Mouse (Mus musculus) G1E (cell line): ENCODE data around the gene Brinp3. TPM values are rescaled to one million over a fixed set of nuclear protein-coding genes. Genes with fewer than 3 reads are reported as not detected.

Source experiments
- ATAC-seq: 2 replicates; pipeline ENCODE4 v1.8.0; 2016; ENCODE audit warnings: mild to moderate bottlenecking; ENCODE audit not compliant: insufficient number of reproducible peaks, poor library complexity, low FRiP score, severe bottlenecking; ENCODE audit errors: extremely low read depth
- DNase-seq: peaks from one replicate; pipeline ENCODE4 v3.0.0; 2012; ENCODE audit warnings: low spot score
- H3K27me3 ChIP-seq: 2 replicates; pipeline ENCODE4 v1.6.1; 2012; ENCODE audit warnings: mild to moderate bottlenecking, low read length, inconsistent platforms; ENCODE audit not compliant: insufficient read depth
- H3K36me3 ChIP-seq: replicated peaks from 2 replicates; pipeline ENCODE3; 2012; ENCODE audit warnings: mild to moderate bottlenecking, inconsistent platforms
- H3K4me1 ChIP-seq: 2 replicates; pipeline ENCODE4 v1.6.1; 2012; ENCODE audit warnings: low read depth, low read length, inconsistent platforms, mixed read lengths; ENCODE audit not compliant: insufficient read depth
- H3K4me3 ChIP-seq: 2 replicates; pipeline ENCODE4 v1.5.1; 2012; ENCODE audit warnings: low read depth, mild to moderate bottlenecking, inconsistent platforms, low read length, moderate library complexity, mixed read lengths
- H3K9me3 ChIP-seq: replicated peaks from 2 replicates; pipeline ENCODE4 v1.6.1; 2012; ENCODE audit warnings: inconsistent platforms
- CTCF ChIP-seq: IDR thresholded peaks from 2 replicates; pipeline ENCODE4 v1.5.1; 2012; ENCODE audit warnings: low read depth, low read length, inconsistent platforms, mixed read lengths
- GATA1 ChIP-seq: IDR thresholded peaks from 2 replicates; pipeline ENCODE4 v1.6.1; 2012; ENCODE audit warnings: borderline replicate concordance, low read length, inconsistent platforms, mixed read lengths
- GATA2 ChIP-seq: IDR thresholded peaks from 2 replicates; pipeline ENCODE4 v1.6.1; 2012; ENCODE audit warnings: low read depth, low read length, inconsistent platforms, borderline replicate concordance
- POLR2AphosphoS5 ChIP-seq: IDR thresholded peaks from 2 replicates; pipeline ENCODE4 v1.6.1; 2012; ENCODE audit warnings: low read depth, low read length, inconsistent platforms; ENCODE audit not compliant: insufficient replicate concordance
- TAL1 ChIP-seq: conservative IDR thresholded peaks from 2 replicates; pipeline ENCODE4 v1.6.1; 2012; ENCODE audit warnings: low read depth, low read length, inconsistent platforms, mixed read lengths
- polyA plus RNA-seq: library from polyadenylated mRNA; stranded (reverse); fragments of >175 nt; gene quantifications from 2 replicates; pipeline ENCODE4 v1.2.3, GENCODE M21; 2012
- total RNA-seq, 2 experiments: library from RNA; stranded (forward) in 1 of 2; stranded (reverse) in 1 of 2; fragments of 200-1000 nt in 1 of 2; fragments of >200 nt in 1 of 2; fragmentation: Nextera tagmentation in 1 of 2; gene quantifications; 2 replicates each; pipeline ENCODE4 v1.2.3; 2014 to 2017

Brinp3 gene
- total RNA-seq (2014; fragmentation: Nextera tagmentation), result not detected in 2 replicates
- 0.12 and 0.22 TPM in 2 replicates for total RNA-seq (2017)
- not detected in 2 replicates for polyA plus RNA-seq

DNA sequence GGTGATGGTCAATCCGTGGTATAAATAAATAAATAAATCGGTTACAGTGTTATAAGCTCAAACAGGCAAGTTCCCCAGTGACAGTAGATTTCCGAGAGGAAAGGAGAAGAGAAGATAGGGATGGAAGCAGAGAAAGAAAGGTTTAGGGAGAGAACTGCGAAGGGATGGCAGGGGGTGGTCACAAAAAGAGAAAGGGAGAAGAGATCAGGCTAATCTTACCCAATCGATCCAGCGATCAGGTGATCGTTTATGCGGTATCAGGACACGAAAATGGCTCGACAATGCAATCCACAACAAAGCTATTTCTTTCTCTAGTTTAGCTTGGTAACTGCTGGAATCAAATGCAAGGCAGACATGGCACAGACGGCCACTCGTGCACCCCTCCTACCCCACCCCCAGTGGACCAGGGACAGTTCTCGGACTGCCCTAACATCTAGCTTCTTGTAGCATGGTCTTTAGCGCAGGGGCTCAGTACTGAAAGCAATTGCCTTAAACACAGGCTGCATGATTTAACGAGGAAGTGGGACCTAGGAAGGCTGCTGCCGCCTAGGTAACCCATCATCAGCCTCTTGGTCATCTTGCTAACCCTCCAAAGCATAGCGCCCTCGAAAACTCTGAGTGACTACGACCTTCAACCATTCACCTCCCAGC lies at the start of gene Brinp3:
Brinp3 (plus strand) TSS at position 80 of the 651 bp plus-strand sequence.
- Histone ChIP-seq H3K4me1 (no peaks in the 10 kb centered on the region; the same call in 1 of the 2 replicates), H3K4me3 (no peak within 1 kb of the TSS), H3K9me3 (peaks cover 16% of the 10 kb centered on the region), H3K27me3 (no peaks in the 10 kb centered on the region), H3K36me3 (no peaks in the 10 kb centered on the region)
- DNase-seq (no peak), ATAC-seq (no peak)
- TF ChIP-seq CTCF (no peak), GATA2 (no peak), TAL1 (no peak), GATA1 (no peak), POLR2AphosphoS5 (no peak)

DNA sequence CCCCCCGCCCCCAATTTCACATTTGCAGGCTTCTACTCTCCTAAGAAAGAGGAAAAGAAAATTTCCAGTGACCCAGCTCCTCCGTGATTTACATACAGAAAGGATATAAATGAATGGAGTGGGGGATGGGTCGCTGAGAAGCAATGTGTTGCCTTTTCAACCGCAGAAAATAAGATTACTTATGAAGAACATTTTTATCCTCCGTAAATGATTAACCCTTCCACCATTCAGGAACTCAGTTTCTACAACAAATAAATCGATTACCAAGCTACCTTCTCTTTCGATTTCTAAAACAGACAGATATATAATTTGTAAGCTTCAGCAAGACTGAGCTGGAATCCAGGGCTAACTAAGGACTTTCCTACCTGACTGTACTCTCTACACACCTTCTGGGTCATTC lies 339 bp upstream of the Brinp3 start:
- H3K4me3 ChIP-seq, result no peak overlapping the region
- TF ChIP-seq GATA1 (no peak), POLR2AphosphoS5 (no peak), CTCF (no peak), GATA2 (no peak), TAL1 (no peak)
- no peak for ATAC-seq
- no peaks in the 10 kb centered on the region for H3K36me3 ChIP-seq
- no peak for DNase-seq
- H3K27me3 ChIP-seq, result no peaks in the 10 kb centered on the region
- H3K9me3 ChIP-seq, result peaks cover 16% of the 10 kb centered on the region
- H3K4me1 ChIP-seq, result no peaks in the 10 kb centered on the region; the same call in 1 of the 2 replicates

DNA sequence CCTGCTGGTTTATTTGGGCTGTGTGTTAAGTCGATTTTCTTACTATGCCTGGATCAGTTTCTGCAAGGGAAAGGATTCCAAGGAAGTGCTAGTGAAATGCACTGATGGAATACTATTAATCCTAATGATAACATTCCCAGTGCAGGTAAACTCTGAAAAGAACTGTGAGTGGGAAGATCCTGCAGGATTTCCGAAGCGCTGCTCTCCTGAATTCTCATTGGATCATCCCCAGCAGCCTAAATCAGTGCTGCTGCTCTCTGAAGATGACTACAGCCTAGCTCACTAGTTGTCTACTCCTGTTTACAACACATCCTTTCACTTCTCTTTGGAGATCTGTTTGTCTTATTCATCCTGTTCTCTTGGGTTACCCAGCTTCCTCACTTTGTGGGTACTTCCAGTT lies 826 bp downstream of the Brinp3 start:
- peaks cover 16% of the 10 kb centered on the region for H3K9me3 ChIP-seq
- no peaks in the 10 kb centered on the region for H3K36me3 ChIP-seq
- DNase-seq (no peak), ATAC-seq (no peak)
- no peak overlapping the region for H3K4me3 ChIP-seq
- no peaks in the 10 kb centered on the region; the same call in 1 of the 2 replicates for H3K4me1 ChIP-seq
- no peaks in the 10 kb centered on the region for H3K27me3 ChIP-seq
- no peak for TF ChIP-seq TAL1
- no peak for TF ChIP-seq CTCF
- TF ChIP-seq GATA1, result no peak
- TF ChIP-seq GATA2, result no peak
- TF ChIP-seq POLR2AphosphoS5, result no peak

DNA sequence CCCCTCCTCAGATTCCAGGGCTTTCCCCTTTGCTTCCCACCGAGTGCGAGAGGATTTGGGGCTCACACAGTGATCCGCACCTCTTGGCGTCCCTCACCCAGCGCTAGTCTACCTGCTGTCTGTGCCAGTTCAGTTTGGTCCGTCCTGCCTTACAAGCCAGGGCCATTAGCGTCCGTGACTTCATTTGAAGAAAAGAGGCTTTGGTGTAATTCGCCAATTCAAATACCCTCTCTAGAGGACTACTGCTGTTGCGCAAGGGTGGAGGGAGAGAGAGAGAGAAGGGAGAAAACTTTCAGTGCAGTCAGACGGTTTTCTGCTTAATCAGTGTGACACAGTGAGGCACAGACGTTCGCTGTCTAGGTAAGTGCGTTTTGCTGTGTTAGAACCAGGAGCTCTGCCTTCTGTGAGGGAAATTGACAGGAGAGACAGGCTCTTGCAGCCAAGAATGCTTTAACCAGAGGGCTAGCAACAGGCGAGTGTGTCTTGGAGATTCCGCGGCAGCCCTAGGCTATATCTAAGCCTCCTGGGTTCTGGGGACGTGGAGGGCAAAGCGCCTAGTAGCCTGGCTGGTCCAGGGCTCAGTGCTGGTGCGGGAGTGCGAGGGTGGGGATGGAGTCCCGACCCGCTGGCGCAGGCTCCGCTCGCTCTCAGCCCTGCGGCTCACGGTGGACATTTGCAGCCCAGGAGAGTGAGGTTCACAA lies 3.0 kb downstream of the Brinp3 start:
- Histone ChIP-seq H3K9me3 (peaks cover 16% of the 10 kb centered on the region), H3K4me1 (no peaks in the 10 kb centered on the region; the same call in 1 of the 2 replicates), H3K36me3 (no peaks in the 10 kb centered on the region), H3K4me3 (no peak overlapping the region), H3K27me3 (no peaks in the 10 kb centered on the region)
- DNase-seq, result no peak
- TF ChIP-seq POLR2AphosphoS5 (no peak), GATA2 (no peak), TAL1 (no peak), GATA1 (no peak), CTCF (no peak)
- no peak for ATAC-seq

DNA sequence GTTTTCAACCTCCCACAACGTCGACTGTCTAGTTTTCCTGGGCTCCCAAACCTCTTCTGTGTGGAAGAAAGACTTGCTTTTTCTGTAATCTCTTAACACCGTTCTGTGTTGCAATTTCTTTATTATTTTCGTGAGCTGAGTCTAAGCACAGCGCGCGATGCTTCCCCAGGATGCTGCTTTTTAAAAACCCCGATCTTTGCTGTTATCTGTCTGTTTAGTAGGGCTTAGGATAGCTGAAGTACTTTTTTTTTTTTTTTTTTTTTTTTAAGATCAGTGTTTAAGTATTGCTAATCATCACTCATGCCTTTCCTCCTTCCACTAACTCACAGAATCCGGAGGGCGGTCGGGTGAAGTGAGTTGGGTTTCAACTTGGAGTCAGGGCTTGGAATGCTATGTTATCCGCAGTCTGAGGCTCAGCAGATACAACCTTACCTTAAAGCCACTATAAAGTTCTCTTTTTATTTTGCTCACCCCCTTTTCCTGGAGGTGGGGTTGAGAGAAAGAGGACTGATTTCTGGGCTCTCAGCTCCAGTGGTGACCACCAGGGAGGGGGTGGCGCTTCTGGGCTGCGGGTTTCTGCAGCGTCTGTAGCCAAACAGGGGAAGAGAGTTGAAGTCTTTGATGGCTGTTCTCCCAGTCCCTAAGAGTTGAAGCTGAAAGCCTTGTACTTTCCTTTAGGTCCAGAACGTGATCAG lies 3.7 kb downstream of the Brinp3 start:
- no peaks in the 10 kb centered on the region for H3K27me3 ChIP-seq
- ATAC-seq (no peak), DNase-seq (no peak)
- no peaks in the 10 kb centered on the region for H3K36me3 ChIP-seq
- H3K4me3 ChIP-seq, result no peak overlapping the region
- H3K4me1 ChIP-seq, result no peaks in the 10 kb centered on the region; the same call in 1 of the 2 replicates
- H3K9me3 ChIP-seq, result peaks cover 16% of the 10 kb centered on the region
- TF ChIP-seq GATA1 (no peak), TAL1 (no peak), POLR2AphosphoS5 (no peak), GATA2 (no peak), CTCF (no peak)

DNA sequence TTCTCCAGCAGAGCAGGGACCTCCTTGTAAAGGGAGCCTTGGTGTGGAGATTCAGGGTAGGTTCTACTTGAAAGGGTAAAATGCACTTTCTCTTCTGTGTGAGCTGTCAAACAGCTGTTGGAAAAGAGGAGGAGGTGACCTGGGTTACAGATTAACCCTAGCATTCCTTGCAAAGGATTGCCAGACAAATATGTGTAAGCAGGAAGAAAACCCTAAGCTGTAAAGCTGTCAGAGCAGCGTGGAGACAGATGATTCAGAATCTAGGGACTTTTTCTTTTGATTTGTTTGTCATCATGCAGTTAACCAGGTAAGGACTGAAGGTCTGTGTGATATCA lies 4.2 kb downstream of the Brinp3 start:
- no peak for ATAC-seq
- TF ChIP-seq POLR2AphosphoS5 (no peak), GATA1 (no peak), TAL1 (no peak), GATA2 (no peak), CTCF (no peak)

More for the DNA sequence above, 4.2 kb downstream of the Brinp3 start:
- H3K27me3 ChIP-seq, result no peaks in the 10 kb centered on the region
- H3K4me3 ChIP-seq, result no peak overlapping the region
- no peaks in the 10 kb centered on the region for H3K36me3 ChIP-seq
- DNase-seq, result no peak
- H3K9me3 ChIP-seq, result peaks cover 16% of the 10 kb centered on the region
- H3K4me1 ChIP-seq, result no peaks in the 10 kb centered on the region; the same call in 1 of the 2 replicates
